Mouse (Mus musculus) spleen, postnatal 14 days (tissue): Measurements from ENCODE around the gene Ctnna2.

Source experiments
- DNase-seq, 2 experiments: peaks; one replicate each; pipeline ENCODE4 v3.0.0; 2021 to 2022; ENCODE audit warnings: low spot score in 2 of 2

The Ctnna2 gene

GRCm38 (mm10) chr6:77582568-77582967, 396.9 kb downstream of the Ctnna2 start:
- DNase-seq = no peak

- DNase-seq = no peak
Observed at GRCm38 (mm10) chr6:77580926-77581325, 398.6 kb downstream of the Ctnna2 start.

DNA sequence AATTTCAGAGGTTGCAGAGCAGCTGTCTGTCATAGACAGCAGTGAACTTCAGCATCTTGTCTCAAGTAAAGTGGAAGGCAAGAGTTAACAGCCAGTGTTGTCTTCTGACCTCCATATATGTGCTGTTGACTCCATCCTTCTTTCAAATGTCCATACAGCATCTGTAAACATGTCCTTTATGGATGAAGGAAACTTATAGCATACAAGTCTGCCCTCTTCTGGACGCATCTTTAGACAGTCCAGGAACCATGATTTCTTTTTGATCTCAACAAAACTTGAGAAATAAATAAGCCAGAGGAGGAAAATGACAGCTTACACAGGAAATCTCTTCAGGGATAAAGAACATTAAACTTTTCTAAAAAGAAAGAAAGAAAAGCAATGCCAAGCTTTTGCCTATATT, 400.9 kb downstream of the Ctnna2 start:
- no peak for DNase-seq

DNA sequence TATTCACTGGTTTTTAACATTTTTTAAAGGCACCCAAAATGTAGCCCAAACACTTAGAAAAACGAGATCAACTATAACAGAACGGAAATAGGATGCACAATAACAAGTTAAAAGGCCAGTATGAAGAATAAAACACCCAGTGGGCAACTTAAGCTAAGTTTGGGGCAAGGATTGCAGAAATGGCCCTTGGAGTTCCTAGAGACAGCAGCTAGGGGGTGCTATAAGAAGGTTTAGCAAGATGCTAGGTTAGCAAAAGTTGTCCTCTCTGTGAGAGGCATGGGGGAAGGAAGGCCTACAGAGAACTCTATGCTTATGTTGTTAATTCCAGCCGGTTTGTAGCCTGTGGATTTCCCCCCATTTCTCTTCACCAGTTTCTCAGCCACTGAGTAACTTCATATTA, 401.9 kb downstream of the Ctnna2 start:
- DNase-seq = no peak

GRCm38 (mm10) chr6:77572614-77573013, 406.9 kb downstream of the Ctnna2 start:
- no peak for DNase-seq

- no peak for DNase-seq
Observed at GRCm38 (mm10) chr6:77569851-77570250, 409.6 kb downstream of the Ctnna2 start.

DNA sequence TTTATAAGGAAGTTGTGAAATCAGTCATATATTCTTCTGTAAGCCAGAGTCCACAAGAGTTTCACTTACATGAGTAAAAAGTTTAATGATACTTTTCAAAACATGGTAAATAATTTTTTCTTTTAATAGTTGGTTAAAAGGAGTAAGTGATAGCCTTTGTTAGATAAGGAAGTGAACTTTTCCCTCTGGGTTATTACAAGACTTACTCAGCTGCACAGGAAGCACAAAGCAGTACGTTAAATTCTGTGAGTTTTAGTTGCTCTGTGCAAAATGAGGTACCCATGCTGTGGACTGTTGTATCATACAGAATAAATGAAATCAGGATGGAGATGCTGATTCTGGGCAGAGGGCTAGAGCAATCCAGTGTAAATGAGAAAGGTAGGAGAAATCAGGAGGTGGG, 423.3 kb downstream of the Ctnna2 start:
- no peak for DNase-seq

GRCm38 (mm10) chr6:77537055-77537807, 442.3 kb downstream of the Ctnna2 start:
- no peak for DNase-seq

DNA sequence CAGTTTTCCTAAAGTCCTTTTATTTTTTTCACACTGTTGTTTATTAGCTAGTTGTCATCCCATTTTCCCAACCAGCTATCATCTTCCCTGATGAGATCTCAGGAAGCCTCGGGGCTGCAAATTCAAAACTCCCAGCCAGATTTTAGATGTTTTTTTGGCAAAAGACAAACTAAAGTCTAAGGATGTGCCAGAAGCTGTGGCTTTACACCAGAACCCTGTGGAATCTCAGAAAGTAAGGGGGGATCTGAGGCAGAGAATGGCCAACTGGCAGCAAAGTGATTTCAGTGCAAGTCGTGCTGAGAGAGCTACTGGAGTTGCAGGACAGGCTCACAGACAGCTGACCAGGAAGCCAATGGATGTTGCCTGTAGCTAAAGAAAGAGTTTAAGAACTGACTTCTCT, 451.9 kb downstream of the Ctnna2 start:
- DNase-seq = no peak

DNA sequence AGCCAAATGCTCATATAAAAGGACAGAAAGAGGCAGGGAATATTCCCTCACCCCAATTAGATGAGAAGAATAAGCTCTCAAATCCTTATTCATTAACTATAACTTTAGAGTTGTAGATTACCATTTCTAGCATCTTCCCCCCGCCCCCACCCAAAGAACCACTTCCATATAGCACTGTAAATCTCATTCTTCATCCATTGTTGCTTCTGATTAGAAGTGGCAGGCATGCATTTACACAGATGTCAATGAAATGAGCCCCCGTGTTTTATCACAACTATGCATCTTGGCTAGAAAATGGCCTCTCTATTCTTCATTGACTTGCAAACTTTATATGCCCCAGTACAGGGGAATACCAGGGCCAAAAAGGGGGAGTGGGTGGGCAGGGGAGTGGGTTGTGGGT, 457.7 kb downstream of the Ctnna2 start:
- DNase-seq = no peak

DNA sequence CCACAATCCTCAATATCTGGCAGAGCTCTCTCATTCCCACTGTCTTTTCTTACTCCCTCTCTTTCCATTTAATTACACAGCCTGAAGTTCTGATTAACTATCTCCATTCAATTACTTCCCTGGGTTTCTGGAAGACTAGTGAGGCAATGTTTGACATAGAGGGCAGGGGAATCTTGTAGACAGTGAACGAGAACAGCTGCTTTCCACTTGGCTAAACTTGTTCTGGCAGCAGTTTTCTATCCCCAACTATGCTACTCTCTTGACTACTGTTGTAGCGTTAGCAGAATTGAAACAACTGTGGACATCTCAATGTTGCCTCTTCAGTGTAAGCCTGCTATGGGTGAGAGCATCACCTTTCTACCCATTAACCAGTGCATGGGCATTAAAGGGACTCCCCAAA, 463.0 kb downstream of the Ctnna2 start:
- DNase-seq = no peak

DNA sequence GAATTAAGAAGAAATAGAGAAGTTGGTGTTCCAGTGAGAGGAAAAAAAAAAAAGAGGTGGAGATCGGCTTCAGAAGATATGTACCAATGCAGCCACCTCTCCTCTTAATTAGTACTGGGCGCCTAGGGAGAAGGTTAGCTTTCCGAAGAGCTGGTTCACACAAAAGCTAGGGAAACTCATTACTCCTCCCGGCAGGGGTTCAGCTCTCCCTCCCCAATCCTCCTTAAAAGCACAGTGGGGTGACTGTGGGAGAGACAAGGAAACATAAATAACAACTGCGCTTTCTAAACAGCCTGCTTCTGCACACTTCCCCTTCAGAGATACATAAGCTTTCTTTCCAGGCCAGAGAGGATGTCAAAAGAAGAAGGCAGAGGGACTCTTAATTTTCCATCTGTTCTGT, 467.7 kb downstream of the Ctnna2 start:
- no peak for DNase-seq

- DNase-seq = no peak
Observed at GRCm38 (mm10) chr6:77491721-77492120, 487.8 kb downstream of the Ctnna2 start.

DNA sequence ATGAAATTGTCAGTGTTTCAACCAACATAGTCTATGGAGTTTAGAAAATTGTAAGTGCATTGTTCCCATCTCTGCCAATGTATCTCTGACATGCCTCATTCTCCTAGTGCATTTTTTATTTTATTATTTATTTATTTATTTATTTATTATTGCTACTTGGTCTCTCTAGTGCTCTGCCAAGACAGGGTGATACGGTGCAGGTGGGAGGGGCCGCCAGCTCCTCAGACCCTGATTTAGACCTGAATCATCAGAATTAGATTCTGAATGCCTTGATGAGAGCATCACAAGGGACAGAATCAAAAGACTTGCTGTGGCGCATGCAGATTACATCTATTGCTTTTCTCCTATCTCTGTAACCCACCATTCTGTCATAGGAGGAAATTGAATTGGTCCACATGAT, 492.8 kb downstream of the Ctnna2 start:
- no peak for DNase-seq

DNA sequence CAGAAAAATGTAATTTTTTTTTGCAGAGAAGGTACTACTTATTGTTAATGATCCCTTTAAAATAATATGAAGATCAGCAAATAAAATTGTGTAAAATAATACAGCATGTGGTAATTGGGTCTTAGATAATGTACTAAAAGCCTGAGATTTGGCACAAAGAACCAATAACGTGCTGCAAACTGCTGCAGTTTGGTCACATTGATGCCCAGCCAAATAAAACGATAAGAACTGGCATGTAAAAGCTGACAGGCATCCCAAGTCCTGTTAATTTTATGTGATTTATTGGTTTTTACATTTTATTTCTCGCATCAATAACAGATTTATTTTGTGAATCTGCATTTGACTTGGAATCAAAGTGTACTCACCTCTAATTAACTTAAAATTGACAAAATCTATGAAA, 497.4 kb downstream of the Ctnna2 start:
- DNase-seq = no peak

DNA sequence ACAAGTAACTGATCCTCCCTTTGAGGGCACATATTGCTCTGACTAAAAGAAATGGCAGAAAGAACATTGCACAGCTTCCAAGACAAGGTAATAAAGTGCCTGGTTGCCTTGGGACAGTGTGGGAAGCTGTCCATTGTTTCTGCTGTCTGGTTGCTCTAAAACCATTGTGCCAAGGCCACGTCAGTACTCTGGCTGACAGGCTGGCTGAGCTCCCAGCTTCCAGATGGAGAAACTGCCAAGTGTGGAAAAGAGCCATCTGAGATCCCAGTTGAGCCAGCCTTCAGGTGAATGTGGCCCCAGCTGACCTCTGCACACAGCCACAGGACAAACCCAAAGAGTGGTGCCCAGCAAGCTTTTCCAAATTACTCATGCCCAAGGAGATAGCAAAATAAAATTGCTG, 504.1 kb downstream of the Ctnna2 start:
- no peak for DNase-seq

DNA sequence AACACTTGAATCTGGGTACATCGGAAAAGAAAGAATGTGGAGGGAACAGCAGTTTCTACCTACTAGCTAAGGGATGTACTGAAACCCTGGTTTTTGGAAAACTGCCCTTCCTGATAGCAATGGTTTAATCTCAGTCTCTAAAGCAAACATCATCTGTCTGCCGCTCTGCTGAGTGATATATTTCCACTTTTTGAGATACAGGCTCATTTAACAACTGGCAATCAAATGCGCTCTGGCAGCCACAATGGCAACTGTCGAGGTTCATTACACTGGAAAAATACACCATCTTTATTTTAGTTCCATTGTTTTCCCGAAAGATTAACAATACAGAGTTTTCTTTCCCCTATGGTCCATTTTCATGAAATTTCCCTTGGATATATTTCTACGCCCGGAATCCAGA, 506.2 kb downstream of the Ctnna2 start:
- no peak for DNase-seq

DNA sequence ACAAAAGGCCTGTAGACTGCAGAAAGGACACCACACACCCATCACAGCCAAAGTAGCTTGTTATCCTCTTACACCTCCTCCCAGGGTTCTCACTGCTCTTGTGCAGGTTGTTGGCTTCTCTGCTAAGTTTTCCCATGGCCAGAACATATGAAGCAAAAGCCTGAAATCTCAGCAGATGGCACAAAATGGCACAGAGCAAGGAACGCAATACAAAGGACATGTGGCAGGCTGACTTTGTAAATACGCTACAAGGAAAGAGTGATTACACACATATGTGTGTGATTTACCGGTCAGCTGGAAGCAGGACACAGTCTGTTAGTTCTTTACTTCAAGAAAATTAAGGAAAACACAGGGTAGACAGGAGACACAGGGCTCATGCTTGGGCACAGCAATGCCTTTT, 511.4 kb downstream of the Ctnna2 start:
- no peak for DNase-seq

- no peak for DNase-seq
Observed at GRCm38 (mm10) chr6:77462737-77463136, 516.8 kb downstream of the Ctnna2 start.

GRCm38 (mm10) chr6:77457919-77458318, 521.6 kb downstream of the Ctnna2 start:
- DNase-seq = no peak

DNA sequence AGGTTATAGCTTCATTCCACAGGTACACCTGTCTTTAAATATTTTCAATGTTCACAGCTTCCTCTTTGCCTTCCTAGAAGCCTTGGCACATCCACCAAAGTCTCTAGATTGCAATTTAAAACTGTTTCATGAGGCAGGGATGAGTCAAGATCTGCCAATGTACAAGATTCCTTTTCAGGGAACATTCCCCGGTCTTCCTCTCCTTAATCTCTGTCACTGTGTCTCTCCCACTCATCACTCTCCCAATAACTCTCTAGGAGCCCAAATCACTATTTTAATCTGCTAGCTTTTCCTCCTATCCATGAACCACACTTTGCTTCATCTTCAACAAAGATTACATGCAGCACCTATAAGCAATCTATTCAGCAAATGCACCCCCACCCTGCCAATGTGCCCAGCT, 532.6 kb downstream of the Ctnna2 start:
- no peak for DNase-seq

DNA sequence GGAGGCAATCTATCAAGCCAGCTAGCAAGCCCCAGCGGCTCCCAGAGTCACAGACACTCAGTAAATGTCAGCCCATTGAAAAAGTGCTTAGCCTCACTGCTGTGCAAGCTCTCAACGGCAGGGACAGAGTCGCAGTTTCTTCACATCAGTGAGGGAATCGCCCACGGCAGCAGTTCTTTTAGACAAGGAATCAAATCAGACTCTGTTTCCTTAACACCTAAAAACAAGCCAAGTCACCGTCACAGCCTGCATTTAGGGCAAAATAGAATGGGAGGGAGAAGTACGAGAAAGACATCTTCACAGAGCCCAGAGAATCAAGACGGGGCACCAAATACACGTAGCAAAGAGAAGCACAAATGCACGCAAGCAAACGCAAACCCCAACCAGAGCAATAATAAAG, 535.6 kb downstream of the Ctnna2 start:
- no peak for DNase-seq

DNA sequence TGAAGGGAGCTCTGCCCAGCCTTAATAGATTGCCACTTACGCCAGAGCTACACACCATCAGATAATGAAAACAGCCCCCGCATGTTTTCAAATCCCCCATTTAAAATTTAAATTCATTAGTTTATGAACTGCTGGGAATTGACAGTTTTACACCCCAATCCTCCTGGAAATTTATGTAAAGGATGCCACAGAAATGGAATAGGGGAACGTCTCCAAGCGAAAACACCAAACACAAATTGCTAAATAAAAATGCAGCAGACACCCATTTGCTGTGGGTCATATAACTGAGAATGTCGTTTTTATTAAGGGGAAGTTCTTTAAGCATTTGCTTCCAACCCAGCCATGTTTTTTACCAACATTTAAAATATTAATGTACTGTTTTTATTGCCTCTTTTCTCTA, 538.4 kb downstream of the Ctnna2 start:
- DNase-seq = no peak

- DNase-seq = no peak
Observed at GRCm38 (mm10) chr6:77430381-77430780, 549.1 kb downstream of the Ctnna2 start.
